Mouse (Mus musculus) testis, adult 2 months (tissue): ENCODE data around the gene Gm37240.

Experiments used
- CTCF ChIP-seq: fragments of 200-500 bp; IDR thresholded peaks from 2 replicates; pipeline ENCODE4 v1.5.1; 2012; ENCODE audit warnings: low read depth, mild to moderate bottlenecking, inconsistent platforms, low read length, moderate library complexity; ENCODE audit not compliant: control insufficient read depth, insufficient read depth, insufficient replicate concordance
- POLR2A ChIP-seq: fragments of 200-500 bp; IDR thresholded peaks from 2 replicates; pipeline ENCODE4 v1.6.1; 2012; ENCODE audit warnings: low read depth, mild to moderate bottlenecking, inconsistent platforms, low read length, moderate library complexity; ENCODE audit not compliant: control insufficient read depth

- TF ChIP-seq CTCF (no peak), POLR2A (no peak)
Measured at GRCm38 (mm10) chr3:84925229-84925628, 962.1 kb downstream of the Gm37240 start.
